Mouse (Mus musculus): ENCODE data around the gene Bach1.

DNA sequence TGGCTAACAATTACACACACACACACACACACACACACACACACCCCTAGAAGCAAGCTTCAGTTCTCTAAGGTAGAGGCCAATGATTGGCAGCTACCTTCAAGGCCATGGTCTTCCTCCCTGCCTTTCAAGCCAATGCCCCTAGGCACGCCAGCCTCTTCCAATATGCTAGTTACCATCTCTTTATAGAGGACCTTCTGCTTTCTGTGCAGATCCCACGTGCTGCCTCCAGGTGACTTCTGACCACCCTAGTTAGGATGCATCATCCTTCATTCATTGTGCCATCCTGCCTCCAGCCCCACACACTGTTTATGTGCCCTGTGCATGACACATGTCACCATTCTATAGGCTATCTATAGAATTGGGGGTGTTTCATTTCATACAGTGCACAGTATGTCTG, 45.6 kb downstream of the Bach1 start:
- TF ChIP-seq CTCF (IDR thresholded peaks at IDR 0.05; ENCODE audit: low read depth, low read length) (no peak), POLR2A (IDR thresholded peaks at IDR 0.05; ENCODE audit: extremely low read depth, insufficient read depth, low read length) (no peak)
